Mouse (Mus musculus): ENCODE results near the gene Grk4. TPM values are rescaled to one million over a fixed set of nuclear protein-coding genes. Genes with fewer than 3 reads are reported as not detected.

Grk4 gene
- polyA plus RNA-seq (2016; fragmentation: Nextera tagmentation; extraction: Ambion mirVana) = 1.6 and 2.1 TPM in 2 replicates

GRCm38 (mm10) chr5:34659686-34660590 is at the start of gene Grk4, which contains the start of gene Nop14:
Gene Grk4 (plus strand): TSS chr5:34660379.
Gene Nop14 (minus strand): TSS chr5:34660148.
- Histone ChIP-seq H3K27ac (replicated peaks) (peak within 1 kb of the TSS; percentile 83), H3K9me3 (no peaks in the 10 kb centered on the region), H3K27me3 (replicated peaks; ENCODE audit: low read depth, poor library complexity, severe bottlenecking) (peaks cover 7% of the 10 kb centered on the region), H3K36me3 (replicated peaks) (peaks cover 29% of the 10 kb centered on the region), H3K4me3 (peak within 1 kb of the TSS; percentile 82), H3K4me1 (peaks cover 10% of the 10 kb centered on the region)
- DNase-seq (ENCODE audit: low spot score) = peak; percentile 99
- under 1% methylated on average over 60 of the region's 60 CpGs for WGBS

- WGBS = 90% methylated on average over 2 of the region's 2 CpGs
- Histone ChIP-seq H3K4me3 (no peak overlapping the region), H3K27ac (replicated peaks) (no peak overlapping the region), H3K27me3 (replicated peaks; ENCODE audit: low read depth, poor library complexity, severe bottlenecking) (no peaks in the 10 kb centered on the region), H3K4me1 (peaks cover 36% of the 10 kb centered on the region), H3K9me3 (no peaks in the 10 kb centered on the region), H3K36me3 (replicated peaks) (peaks cover 87% of the 10 kb centered on the region)
- no peak for DNase-seq (ENCODE audit: low spot score)
These were observed 27.2 kb upstream of the Grk4 start for GRCm38 (mm10) chr5:34632996-34633395.

GRCm38 (mm10) chr5:34633641-34634040 is 26.5 kb upstream of the Grk4 start:
- DNase-seq (ENCODE audit: low spot score) = no peak
- WGBS = 82% methylated on average over 4 of the region's 4 CpGs
- Histone ChIP-seq H3K4me3 (no peak overlapping the region), H3K36me3 (replicated peaks) (peaks cover 87% of the 10 kb centered on the region), H3K4me1 (peaks cover 36% of the 10 kb centered on the region), H3K9me3 (no peaks in the 10 kb centered on the region), H3K27ac (replicated peaks) (no peak overlapping the region), H3K27me3 (replicated peaks; ENCODE audit: low read depth, poor library complexity, severe bottlenecking) (no peaks in the 10 kb centered on the region)

GRCm38 (mm10) chr5:34634746-34635400 is 25.3 kb upstream of the Grk4 start:
- H3K4me3 ChIP-seq = peak overlapping the region; percentile 70; the same call in 1 of the 2 replicates
- no peaks in the 10 kb centered on the region for H3K27me3 ChIP-seq (replicated peaks; ENCODE audit: low read depth, poor library complexity, severe bottlenecking)
- no peaks in the 10 kb centered on the region for H3K9me3 ChIP-seq
- no peak overlapping the region for H3K27ac ChIP-seq (replicated peaks)
- peaks cover 87% of the 10 kb centered on the region for H3K36me3 ChIP-seq (replicated peaks)
- peaks cover 36% of the 10 kb centered on the region for H3K4me1 ChIP-seq
- DNase-seq (ENCODE audit: low spot score) = no peak
- WGBS = 92% methylated on average over 13 of the region's 13 CpGs

- DNase-seq (ENCODE audit: low spot score) = no peak
- 64% methylated on average over 10 of the region's 10 CpGs for WGBS
- no peaks in the 10 kb centered on the region for H3K27me3 ChIP-seq (replicated peaks; ENCODE audit: low read depth, poor library complexity, severe bottlenecking)
- no peaks in the 10 kb centered on the region for H3K9me3 ChIP-seq
- H3K4me3 ChIP-seq = peak overlapping the region; percentile 70
- peaks cover 40% of the 10 kb centered on the region for H3K4me1 ChIP-seq
- H3K27ac ChIP-seq (replicated peaks) = peak overlapping the region; percentile 90; the same call in 1 of the 2 replicates
- H3K36me3 ChIP-seq (replicated peaks) = peaks cover 87% of the 10 kb centered on the region
These were observed 24.4 kb upstream of the Grk4 start for GRCm38 (mm10) chr5:34635665-34636192.

- Histone ChIP-seq H3K4me3 (peak within 1 kb of the TSS; percentile 70), H3K9me3 (no peaks in the 10 kb centered on the region), H3K4me1 (peaks cover 40% of the 10 kb centered on the region), H3K36me3 (replicated peaks) (peaks cover 87% of the 10 kb centered on the region), H3K27me3 (replicated peaks; ENCODE audit: low read depth, poor library complexity, severe bottlenecking) (no peaks in the 10 kb centered on the region), H3K27ac (replicated peaks) (peak within 1 kb of the TSS; percentile 90)
- under 1% methylated on average over 48 of the region's 48 CpGs for WGBS
- DNase-seq (ENCODE audit: low spot score) = peak; percentile 88
These were observed 23.5 kb upstream of the Grk4 start, which contains the start of gene Mfsd10 for GRCm38 (mm10) chr5:34636481-34637287. Gene Mfsd10 (minus strand): TSS chr5:34637212.

- Histone ChIP-seq H3K4me1 (peaks cover 40% of the 10 kb centered on the region), H3K36me3 (replicated peaks) (peaks cover 81% of the 10 kb centered on the region), H3K27me3 (replicated peaks; ENCODE audit: low read depth, poor library complexity, severe bottlenecking) (no peaks in the 10 kb centered on the region), H3K9me3 (no peaks in the 10 kb centered on the region), H3K4me3 (peak overlapping the region; percentile 70), H3K27ac (replicated peaks) (peak overlapping the region; percentile 90)
- DNase-seq (ENCODE audit: low spot score) = no peak
- WGBS = 83% methylated on average over 7 of the region's 7 CpGs
These were observed 22.5 kb upstream of the Grk4 start for GRCm38 (mm10) chr5:34637591-34638156.

GRCm38 (mm10) chr5:34641991-34642390 is 18.2 kb upstream of the Grk4 start:
- no peaks in the 10 kb centered on the region for H3K9me3 ChIP-seq
- peaks cover 16% of the 10 kb centered on the region for H3K4me1 ChIP-seq
- 77% methylated on average over 3 of the region's 3 CpGs for WGBS
- no peak overlapping the region for H3K4me3 ChIP-seq
- no peak for DNase-seq (ENCODE audit: low spot score)
- no peak overlapping the region for H3K27ac ChIP-seq (replicated peaks)
- peaks cover 92% of the 10 kb centered on the region for H3K36me3 ChIP-seq (replicated peaks)
- H3K27me3 ChIP-seq (replicated peaks; ENCODE audit: low read depth, poor library complexity, severe bottlenecking) = no peaks in the 10 kb centered on the region

- WGBS = 78% methylated on average over 5 of the region's 5 CpGs
- H3K36me3 ChIP-seq (replicated peaks) = peaks cover 94% of the 10 kb centered on the region
- H3K27ac ChIP-seq (replicated peaks) = no peak overlapping the region
- no peaks in the 10 kb centered on the region for H3K27me3 ChIP-seq (replicated peaks; ENCODE audit: low read depth, poor library complexity, severe bottlenecking)
- H3K4me3 ChIP-seq = no peak overlapping the region
- no peaks in the 10 kb centered on the region for H3K9me3 ChIP-seq
- peaks cover 7% of the 10 kb centered on the region; the same call in 1 of the 2 replicates for H3K4me1 ChIP-seq
- no peak for DNase-seq (ENCODE audit: low spot score)
These were observed 17.2 kb upstream of the Grk4 start for GRCm38 (mm10) chr5:34642932-34643331.

- H3K4me3 ChIP-seq = no peak overlapping the region
- WGBS = 55% methylated on average over 4 of the region's 4 CpGs
- no peaks in the 10 kb centered on the region for H3K27me3 ChIP-seq (replicated peaks; ENCODE audit: low read depth, poor library complexity, severe bottlenecking)
- H3K27ac ChIP-seq (replicated peaks) = no peak overlapping the region
- H3K4me1 ChIP-seq = 0 out of 2 replicates have a peak, but pooled peaks cover 4% of the 10 kb centered on the region
- peak; percentile 75 for DNase-seq (ENCODE audit: low spot score)
- peaks cover 100% of the 10 kb centered on the region for H3K36me3 ChIP-seq (replicated peaks)
- H3K9me3 ChIP-seq = no peaks in the 10 kb centered on the region
These were observed 12.6 kb upstream of the Grk4 start for GRCm38 (mm10) chr5:34647581-34647980.

GRCm38 (mm10) chr5:34652961-34653360 is 7.2 kb upstream of the Grk4 start:
- WGBS = 93% methylated on average over 5 of the region's 5 CpGs
- DNase-seq (ENCODE audit: low spot score) = no peak
- Histone ChIP-seq H3K4me1 (no peaks in the 10 kb centered on the region), H3K9me3 (no peaks in the 10 kb centered on the region), H3K4me3 (no peak overlapping the region), H3K27ac (replicated peaks) (no peak overlapping the region), H3K36me3 (replicated peaks) (peaks cover 95% of the 10 kb centered on the region), H3K27me3 (replicated peaks; ENCODE audit: low read depth, poor library complexity, severe bottlenecking) (no peaks in the 10 kb centered on the region)
